Mouse (Mus musculus) retina, embryonic 14.5 days (tissue): Measurements from ENCODE around the gene Pibf1.

Source experiments
- DNase-seq: peaks from one replicate; pipeline ENCODE4 v3.0.0-alpha.2; 2015; ENCODE audit warnings: low spot score

Pibf1 gene

DNA sequence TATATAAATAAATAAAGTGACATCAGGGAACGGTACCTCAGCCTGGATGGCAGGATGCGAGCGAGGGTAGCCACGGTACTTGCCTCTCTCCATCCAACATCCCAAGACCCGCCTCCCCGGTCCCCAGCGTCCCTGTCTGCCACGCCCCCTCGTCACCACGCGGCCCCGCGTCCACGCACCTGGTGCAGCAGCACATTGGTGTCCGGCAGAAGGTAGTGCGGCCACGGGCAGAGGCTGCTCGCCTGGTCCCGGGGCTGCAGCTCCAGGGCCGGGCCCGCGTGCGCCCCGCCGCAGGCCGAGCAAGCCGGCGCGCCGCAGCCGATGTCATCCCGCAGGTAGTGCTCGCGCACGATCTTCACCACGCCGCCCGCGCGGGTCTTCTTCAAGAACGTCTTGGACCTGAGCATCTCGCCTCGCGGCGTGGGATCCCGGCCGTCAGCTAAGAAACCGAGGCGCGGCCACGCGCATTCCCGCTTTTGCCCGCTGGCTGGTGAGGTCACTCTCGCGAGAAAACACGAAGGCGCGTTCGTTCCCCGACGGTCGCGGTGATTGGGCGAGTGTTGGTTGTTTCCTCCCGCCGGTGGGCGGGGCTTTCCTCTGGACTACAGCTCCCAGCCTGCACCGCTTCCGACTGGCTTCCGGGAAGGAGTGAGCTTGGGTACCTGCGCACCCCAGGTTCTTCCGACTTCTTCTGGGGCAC is at the start of gene Pibf1, which contains the start of gene Dis3:
Pibf1 (plus strand) TSS at position 158 of the 700 bp plus-strand sequence.
Dis3 (minus strand) TSS at position 504 of the 700 bp plus-strand sequence.
- DNase-seq: peak; percentile 98

DNA sequence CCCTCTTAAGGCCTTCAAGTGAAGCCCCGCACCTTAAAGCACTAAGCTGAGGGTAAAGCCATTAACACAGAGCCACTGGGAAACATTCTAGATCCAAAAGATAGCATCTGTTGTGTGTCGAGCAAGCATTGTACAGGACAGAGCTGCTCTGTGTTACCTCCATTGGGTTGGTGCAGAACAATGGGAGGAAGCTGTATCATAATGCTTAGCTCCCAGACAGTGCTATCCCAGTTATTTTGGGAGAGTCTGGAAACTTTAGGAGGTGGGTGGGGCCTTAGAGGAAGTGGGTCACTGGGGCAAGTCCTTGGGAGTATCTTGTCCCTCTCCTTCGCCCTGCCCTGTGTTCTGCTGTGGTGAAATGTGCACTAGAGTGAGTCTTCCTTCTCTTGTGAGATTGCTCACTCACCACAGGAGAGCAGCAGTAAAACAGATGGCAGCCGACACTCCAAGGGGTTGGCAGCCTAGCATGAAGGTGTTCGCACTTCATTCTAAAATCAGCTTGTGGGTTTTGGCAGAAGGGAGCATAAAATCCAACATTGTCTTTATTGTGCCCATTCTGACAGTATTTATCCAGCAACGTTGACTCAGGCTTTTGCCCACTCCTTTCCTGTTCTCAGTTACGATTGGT is 40.2 kb upstream of the Pibf1 start:
- DNase-seq: no peak

- DNase-seq: no peak
Measured at GRCm38 (mm10) chr14:99060616-99061015, 38.6 kb upstream of the Pibf1 start.

DNA sequence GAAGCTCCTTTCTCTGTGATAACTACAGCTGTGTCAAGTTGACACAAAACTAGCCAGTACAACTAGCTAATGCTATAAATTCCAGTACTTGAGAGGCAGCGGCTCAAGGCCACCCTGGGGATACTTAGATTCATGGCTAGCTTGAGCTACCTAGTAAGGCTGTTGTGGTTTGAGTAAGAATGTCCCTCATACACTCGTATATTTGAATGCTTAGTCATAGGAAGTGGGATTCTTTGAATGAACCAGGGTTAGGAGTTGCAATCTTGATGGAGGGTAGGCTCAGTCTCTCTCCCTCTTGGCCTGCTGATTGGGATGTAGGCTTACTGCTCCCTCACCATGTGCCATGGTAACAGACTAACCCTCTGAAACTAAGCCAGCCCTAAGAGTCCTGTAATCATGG is 36.1 kb upstream of the Pibf1 start:
- no peak for DNase-seq

DNA sequence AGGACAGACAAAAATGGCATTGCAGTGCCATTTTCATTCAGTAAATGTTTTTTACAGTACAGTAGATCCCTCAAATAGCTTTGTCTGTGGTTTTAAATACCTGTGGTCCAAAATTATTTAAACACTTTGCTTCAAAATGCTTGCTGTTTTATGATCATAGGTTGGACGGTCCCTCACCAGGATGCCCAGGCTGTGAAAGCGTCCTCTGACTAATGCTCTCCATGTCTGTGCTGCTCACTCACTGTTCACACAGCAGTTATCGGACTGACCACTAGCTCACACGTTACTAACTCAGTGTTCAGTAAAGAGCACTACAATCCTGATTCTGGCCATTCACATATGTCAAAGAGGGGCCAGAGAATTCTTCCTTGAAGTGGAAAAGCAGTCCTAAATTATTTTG is 28.1 kb upstream of the Pibf1 start:
- no peak for DNase-seq

GRCm38 (mm10) chr14:99088947-99089346 is 10.3 kb upstream of the Pibf1 start:
- DNase-seq: no peak

DNA sequence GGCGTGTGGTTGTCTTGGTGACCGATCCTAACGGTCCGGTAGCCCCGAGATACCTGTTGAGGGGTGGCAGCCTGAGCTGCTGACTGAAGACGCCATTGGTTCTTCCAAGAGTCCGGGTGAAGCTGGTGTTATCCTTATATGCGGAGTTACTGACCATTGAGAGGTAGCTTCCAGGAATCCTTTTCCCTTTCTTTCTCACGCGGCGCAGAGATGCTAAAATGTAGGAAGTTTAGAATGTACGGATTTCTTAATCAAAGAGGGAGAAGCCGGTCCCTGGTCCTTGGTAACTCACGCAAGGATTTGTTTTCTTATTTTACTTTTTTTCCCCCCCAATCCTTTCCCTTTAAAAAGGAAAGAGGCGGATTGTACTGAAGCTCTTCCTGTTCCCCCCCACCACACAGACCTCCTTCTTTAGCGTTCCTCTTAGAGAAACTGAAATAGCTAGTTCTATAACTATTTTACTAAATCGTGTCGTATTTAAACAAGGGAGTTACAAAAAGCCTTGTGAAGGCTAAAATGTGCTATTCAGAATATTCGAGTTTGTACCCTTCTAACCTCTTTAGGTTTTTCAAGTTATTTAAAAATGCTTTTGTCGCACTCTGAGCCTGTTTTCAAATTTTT is 853 bp downstream of the Pibf1 start:
- no peak for DNase-seq

- no peak for DNase-seq
Measured at GRCm38 (mm10) chr14:99103050-99103449, 3.8 kb downstream of the Pibf1 start.

DNA sequence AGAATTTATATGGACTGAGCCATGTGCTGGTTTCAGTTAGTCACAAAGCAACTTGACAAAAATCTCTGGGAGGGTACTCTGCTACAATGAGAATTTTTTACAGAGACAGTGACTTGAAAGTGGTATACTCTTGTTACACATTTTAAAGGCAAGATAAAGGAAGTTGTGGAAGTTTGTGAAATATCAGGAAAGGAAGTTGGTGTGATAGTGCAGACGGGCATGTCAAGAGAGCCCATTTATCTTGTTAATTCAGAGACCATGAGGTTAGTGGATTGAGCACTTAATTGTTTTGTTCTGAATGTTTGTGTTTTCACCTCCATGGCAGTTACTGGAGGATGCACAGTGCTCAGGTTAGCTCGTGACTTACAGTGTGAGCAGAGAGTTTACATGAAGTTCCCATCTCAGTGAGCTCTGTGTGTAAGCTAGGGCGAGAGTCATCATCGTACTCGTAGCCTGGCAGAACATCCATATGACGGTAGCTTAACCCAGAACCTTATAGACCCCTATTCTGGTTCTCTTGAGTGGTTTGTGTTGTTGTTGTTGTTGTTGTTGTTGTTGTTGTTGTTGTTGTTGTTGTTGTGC is 5.4 kb downstream of the Pibf1 start:
- DNase-seq: no peak

DNA sequence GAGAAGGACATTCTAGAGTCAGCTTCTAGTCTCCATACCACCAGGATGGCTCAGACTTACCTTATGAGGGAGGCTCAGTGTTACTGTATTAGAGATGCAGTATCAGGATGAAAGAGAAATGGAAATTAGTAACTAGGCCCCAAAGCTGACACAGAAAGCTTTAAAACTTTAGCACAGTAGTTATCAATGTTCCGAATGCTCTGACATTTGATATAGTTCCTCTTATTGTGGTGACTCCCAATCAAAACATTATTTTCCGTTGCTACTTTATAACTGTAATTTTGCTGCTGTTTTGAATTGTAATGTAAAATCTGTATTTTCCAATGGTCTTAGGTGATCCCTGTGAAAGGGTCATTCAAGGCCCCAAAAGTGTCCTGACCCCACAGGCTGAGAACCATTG is 7.4 kb downstream of the Pibf1 start:
- no peak for DNase-seq

GRCm38 (mm10) chr14:99107631-99108187 is 8.5 kb downstream of the Pibf1 start:
- no peak for DNase-seq

DNA sequence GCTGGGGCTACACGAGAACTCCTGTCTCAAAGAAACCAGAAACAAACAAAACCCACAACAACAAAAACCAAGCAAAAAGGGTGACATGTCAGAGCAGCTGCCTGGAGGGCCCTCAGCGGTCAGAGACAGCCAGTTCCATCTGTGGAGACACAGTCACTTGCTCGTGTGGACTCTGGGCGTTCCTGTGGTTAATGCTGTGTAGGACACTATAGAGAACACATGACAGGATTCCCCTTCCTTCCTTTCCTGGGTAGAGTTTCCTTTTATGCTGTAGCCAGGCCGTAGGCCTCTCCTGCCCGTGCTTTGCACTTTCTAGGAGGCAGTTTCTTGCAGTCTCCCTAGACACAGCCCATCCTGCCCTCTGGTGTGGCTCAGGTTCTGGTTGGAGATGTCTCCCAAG is 9.5 kb downstream of the Pibf1 start:
- DNase-seq: no peak

GRCm38 (mm10) chr14:99117576-99117975 is 18.4 kb downstream of the Pibf1 start:
- DNase-seq: no peak

GRCm38 (mm10) chr14:99121584-99122339 is 22.5 kb downstream of the Pibf1 start:
- no peak for DNase-seq

DNA sequence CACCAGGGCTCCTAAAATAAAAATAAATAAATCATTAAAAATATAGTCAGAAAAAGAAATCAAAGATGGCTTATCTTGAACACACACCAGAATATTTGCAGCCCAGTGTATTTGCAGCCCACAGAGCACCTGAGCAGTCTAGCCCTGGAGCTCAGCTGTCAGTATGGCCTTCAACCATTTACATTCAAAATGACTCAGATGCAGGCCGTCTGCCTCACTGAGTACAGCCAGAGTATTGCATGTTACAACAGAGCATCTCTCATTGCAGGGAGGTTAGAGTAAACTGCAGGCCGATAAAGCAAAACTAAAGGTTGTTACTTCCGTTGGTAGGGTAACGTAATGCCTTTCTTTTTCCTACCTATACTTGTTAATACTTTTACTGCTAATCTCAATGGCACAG is 24.9 kb downstream of the Pibf1 start:
- DNase-seq: no peak

DNA sequence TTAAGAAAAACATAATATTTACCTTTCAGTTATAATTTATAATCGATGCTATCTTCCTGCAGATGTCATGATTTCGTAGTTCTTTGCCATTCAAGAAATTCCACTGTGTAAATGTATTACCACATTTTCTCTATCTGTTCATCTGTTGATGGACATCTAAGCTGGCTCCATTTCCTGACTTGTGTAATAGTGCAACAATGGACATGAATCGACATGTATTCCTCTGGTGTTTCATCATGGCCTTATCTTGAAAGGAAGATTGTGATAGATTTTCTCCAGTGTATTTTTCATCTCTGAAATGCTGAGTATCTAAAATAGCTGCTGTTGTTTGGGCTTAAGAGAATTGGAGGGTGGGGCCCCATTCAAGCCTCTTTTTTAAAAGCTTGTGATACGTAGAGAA is 27.5 kb downstream of the Pibf1 start:
- no peak for DNase-seq

DNA sequence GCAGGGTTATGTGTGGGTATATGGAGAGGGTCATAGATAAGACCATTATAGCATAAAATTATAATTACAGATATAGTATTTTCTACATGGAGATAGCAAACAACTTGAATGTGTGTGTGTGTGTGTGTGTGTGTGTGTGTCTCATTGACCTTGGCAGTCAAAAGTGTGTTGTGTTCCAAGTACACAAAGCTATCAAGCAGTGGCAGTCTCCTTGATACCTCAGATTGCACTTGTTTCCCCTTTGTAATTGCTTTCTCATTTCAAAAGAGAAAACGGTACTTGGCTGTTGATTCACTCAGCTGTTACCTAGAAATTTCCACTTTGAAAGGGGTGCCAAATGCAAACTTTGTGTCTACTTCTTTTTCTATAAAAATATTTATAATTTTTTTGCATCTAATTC is 28.3 kb downstream of the Pibf1 start:
- no peak for DNase-seq

- no peak for DNase-seq
Measured at GRCm38 (mm10) chr14:99129050-99129449, 29.8 kb downstream of the Pibf1 start.

- DNase-seq: no peak
Measured at GRCm38 (mm10) chr14:99134048-99134447, 34.8 kb downstream of the Pibf1 start.

GRCm38 (mm10) chr14:99135761-99136160 is 36.5 kb downstream of the Pibf1 start:
- DNase-seq: no peak

- no peak for DNase-seq
Measured at GRCm38 (mm10) chr14:99136297-99136696, 37.1 kb downstream of the Pibf1 start.

- no peak for DNase-seq
Measured at GRCm38 (mm10) chr14:99140036-99140435, 40.8 kb downstream of the Pibf1 start.
